Mouse (Mus musculus) bone marrow macrophage, adult 2 months (primary cell): ENCODE results near the gene Tmem185b. TPM values are rescaled to one million over a fixed set of nuclear protein-coding genes. Genes with fewer than 3 reads are reported as not detected.

ENCODE experiments used
- H3K27ac ChIP-seq: 2 replicates; pipeline ENCODE4 v1.5.1; 2012; ENCODE audit warnings: low read depth, low read length; ENCODE audit not compliant: insufficient read depth
- H3K4me1 ChIP-seq: 2 replicates; pipeline ENCODE4 v1.6.1; 2012; ENCODE audit warnings: low read length; ENCODE audit not compliant: control insufficient read depth, insufficient read depth
- H3K4me3 ChIP-seq: 2 replicates; pipeline ENCODE4 v1.5.1; 2012; ENCODE audit warnings: mild to moderate bottlenecking, low read length, moderate library complexity; ENCODE audit not compliant: insufficient read depth
- CTCF ChIP-seq: IDR thresholded peaks from 2 replicates; pipeline ENCODE4 v1.5.1; 2012; ENCODE audit warnings: low read depth, mild to moderate bottlenecking, low read length, moderate library complexity
- POLR2A ChIP-seq: IDR thresholded peaks from 2 replicates; pipeline ENCODE4 v1.6.1; 2012; ENCODE audit warnings: mild to moderate bottlenecking, low read depth, low read length, borderline replicate concordance
- polyA plus RNA-seq: library from polyadenylated mRNA; stranded (reverse); fragments of >200 nt; gene quantifications from 2 replicates; pipeline ENCODE4 v1.2.4, GENCODE M21; 2012; ENCODE audit not compliant: missing spikeins, insufficient read depth, insufficient read length

The Tmem185b gene
- polyA plus RNA-seq, 1 experiment, result 20.0 TPM

- no peak for TF ChIP-seq CTCF
- no peak for TF ChIP-seq POLR2A
- H3K27ac ChIP-seq, result no peak overlapping the region
- H3K4me3 ChIP-seq, result no peak overlapping the region
- H3K4me1 ChIP-seq, result no peaks in the 10 kb centered on the region; the same call in 1 of the 2 replicates
Observed at GRCm38 (mm10) chr1:119545671-119546070, 19.7 kb downstream of the Tmem185b start.

GRCm38 (mm10) chr1:119546490-119546889, 20.5 kb downstream of the Tmem185b start:
- Histone ChIP-seq H3K27ac (no peak overlapping the region), H3K4me1 (no peaks in the 10 kb centered on the region), H3K4me3 (no peak overlapping the region)
- TF ChIP-seq CTCF (no peak), POLR2A (no peak)

DNA sequence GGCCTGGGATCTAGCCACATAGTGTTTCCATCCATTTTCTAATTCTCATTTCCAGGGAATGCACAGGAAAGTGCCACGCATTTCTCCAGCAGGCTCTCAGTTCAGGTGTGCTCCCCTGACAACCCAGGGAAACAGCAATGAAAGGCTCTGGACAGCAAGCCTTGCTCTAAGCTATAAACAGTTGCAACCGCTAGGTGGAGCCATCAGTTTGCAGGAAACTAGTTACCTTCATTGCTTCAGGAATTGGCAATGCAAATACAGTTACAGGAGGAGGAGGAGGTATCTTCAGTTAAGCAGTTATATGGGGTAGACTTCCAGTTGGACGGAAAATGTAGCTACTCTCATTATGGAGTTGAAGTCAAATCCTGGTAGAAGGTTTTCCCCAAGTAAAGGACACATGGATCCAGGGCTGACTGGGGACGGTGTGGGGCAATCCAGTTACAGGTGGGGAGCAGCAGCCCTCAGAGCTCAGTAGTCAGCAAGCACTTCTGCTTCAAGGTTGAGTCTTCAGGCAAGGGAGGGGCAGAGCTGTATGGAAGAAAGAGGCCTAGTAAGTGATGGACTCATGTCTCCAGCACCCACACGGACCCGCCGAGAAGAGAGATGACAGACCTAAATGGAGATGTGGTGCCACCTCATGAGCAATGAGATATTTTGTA, 22.8 kb downstream of the Tmem185b start:
- H3K27ac ChIP-seq, result no peak overlapping the region
- no peak overlapping the region for H3K4me3 ChIP-seq
- TF ChIP-seq POLR2A (no peak), CTCF (peak; percentile 14; the same call in 1 of the 2 replicates)
- no peaks in the 10 kb centered on the region for H3K4me1 ChIP-seq

DNA sequence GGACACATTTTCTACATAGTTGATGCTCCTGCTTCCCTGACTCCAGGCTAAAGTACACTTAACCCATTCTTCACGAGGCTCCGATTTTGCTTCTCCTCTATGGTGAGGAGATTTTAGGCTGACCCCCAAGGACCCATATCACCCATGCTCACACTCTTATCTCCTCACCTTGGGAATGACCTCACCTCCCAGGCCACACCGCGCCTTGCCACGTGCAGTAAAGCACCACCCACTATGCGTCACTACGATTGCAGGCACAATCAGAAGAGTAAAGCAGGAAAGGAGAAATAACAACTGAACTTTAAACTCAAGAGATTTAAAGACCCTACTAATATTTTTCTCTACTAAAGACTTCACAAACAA, 23.3 kb downstream of the Tmem185b start:
- TF ChIP-seq CTCF (no peak), POLR2A (no peak)
- no peaks in the 10 kb centered on the region for H3K4me1 ChIP-seq
- H3K4me3 ChIP-seq, result no peak overlapping the region
- no peak overlapping the region for H3K27ac ChIP-seq

GRCm38 (mm10) chr1:119550064-119550463, 24.1 kb downstream of the Tmem185b start:
- Histone ChIP-seq H3K27ac (no peak overlapping the region), H3K4me1 (no peaks in the 10 kb centered on the region), H3K4me3 (no peak overlapping the region)
- no peak for TF ChIP-seq POLR2A
- TF ChIP-seq CTCF, result no peak

DNA sequence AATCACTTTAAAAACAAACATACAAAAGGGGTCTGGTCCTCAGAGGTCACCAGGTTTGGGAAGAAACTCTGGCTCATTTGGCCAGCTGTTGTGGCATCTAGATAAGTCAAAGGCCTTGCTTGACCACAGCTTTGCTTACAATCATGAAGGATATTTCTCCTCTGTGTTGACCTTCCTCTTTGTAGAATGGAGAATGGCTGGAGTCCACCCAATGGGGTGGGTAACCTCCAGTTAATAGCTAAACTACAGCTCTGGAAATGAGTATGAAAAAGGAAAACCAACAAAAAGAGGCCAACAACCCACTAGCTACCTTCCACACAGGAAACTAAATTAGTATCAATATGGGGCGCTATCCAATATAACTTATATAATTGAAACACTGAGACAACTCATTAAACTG, 25.7 kb downstream of the Tmem185b start:
- no peaks in the 10 kb centered on the region for H3K4me1 ChIP-seq
- TF ChIP-seq CTCF (no peak), POLR2A (no peak)
- H3K27ac ChIP-seq, result no peak overlapping the region
- no peak overlapping the region for H3K4me3 ChIP-seq

DNA sequence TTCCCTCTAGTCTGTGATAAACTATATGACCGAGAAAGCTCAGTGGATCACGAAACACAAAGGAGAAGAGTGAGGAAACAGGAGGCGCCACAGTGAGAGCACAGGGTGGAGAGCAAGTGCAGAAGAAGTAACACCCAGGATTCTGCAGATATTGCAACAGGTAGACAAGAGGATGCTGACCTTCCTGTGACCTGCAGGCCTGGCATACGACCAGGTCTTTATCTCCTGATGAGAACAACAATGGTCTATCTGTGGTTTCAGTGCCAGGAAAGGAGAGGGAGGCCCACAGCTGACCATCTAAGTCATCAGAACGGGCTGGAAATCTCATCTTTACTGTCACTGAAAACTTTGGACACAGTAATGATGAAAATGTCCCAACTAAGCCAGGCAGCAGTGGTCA, 29.7 kb downstream of the Tmem185b start:
- Histone ChIP-seq H3K4me1 (0 out of 2 replicates have a peak, but pooled peaks cover 2% of the 10 kb centered on the region), H3K4me3 (no peak overlapping the region), H3K27ac (no peak overlapping the region)
- TF ChIP-seq CTCF, result no peak
- no peak for TF ChIP-seq POLR2A

GRCm38 (mm10) chr1:119557641-119558395, 31.9 kb downstream of the Tmem185b start:
- H3K4me3 ChIP-seq, result no peak overlapping the region
- TF ChIP-seq POLR2A (no peak), CTCF (no peak)
- no peak overlapping the region for H3K27ac ChIP-seq
- H3K4me1 ChIP-seq, result 0 out of 2 replicates have a peak, but pooled peaks cover 2% of the 10 kb centered on the region

DNA sequence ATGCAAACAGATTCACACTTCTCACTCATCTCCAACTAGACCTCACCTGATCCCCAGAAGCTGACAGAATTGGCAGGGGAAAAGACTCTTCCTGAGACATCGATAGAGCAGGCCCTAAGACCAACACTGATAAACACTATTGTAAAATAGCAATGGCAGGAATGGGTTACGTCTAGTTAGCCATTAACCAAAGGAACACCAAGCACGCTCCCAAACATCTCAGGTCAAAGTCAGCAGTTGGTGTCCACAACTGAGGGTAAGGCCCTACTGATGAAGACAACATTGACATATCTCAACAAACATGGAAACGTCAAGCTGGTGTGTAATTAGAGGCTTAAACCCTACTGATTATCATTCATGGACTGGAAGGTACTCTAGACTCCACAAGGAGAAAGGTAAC, 39.6 kb downstream of the Tmem185b start:
- H3K4me3 ChIP-seq, result no peak overlapping the region
- H3K27ac ChIP-seq, result no peak overlapping the region
- no peak for TF ChIP-seq POLR2A
- no peaks in the 10 kb centered on the region for H3K4me1 ChIP-seq

DNA sequence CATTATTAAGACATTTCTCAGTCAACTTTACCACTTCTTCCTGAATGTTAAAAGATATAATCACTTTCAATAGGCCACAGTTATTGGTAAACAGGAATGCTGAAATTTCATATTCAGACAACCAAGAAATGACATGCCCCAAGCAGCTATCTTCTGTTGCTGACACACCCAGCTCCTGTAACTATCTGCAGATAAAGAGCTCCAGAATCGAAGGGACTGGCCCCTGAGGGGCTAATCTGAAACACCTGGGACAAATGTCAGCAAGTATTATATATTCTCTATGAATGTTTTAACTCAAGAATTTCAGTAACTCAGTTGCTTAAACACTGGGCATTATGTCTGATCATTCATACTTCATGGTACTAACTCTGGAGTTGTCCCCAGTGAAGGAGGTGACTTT, 44.2 kb downstream of the Tmem185b start:
- Histone ChIP-seq H3K4me1 (no peaks in the 10 kb centered on the region), H3K27ac (no peak overlapping the region), H3K4me3 (no peak overlapping the region)
- TF ChIP-seq CTCF (no peak), POLR2A (no peak)

Other genes with a start within 250 kb of the Tmem185b start
- gene Inhbb, start 103.9 kb upstream of the Tmem185b start, polyA plus RNA-seq, result 0.19 and 0.51 TPM in 2 replicates
- gene Ralb, start 21.4 kb upstream of the Tmem185b start, polyA plus RNA-seq, result 81.8 and 82.8 TPM in 2 replicates
- 0.45 and 0.99 TPM in 2 replicates for gene Epb41l5, start 122.8 kb downstream of the Tmem185b start, polyA plus RNA-seq